ENCODE assay signal across 9 mouse cellular contexts in the genomic region with DNA sequence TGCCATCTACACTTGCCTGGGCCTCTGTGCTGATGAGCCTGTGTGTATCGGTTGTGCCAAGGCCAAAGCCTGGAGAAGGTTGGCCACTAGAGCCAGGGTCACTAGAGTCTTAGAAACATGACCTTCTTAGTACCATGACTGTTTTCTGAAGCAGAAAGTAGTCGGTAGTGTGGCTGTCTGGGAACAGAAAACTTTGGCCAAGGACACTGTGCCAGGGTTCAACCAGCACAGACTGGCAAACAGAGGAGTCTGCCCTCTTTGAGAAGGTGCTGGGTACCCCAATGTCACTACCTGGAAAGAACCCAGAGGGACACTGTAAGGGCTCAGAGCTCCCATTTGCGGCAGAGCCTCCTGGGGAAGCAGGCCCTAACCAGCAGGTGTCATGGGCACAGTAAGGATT. TPM values are rescaled to one million over a fixed set of nuclear protein-coding genes. Genes with fewer than 3 reads are reported as not detected.
DNase-seq lines count a peak whose midpoint lies in the region; ATAC-seq and TF ChIP-seq lines count a peak whose summit lies in the region.
"Had no signal": no experiment of that assay in that cellular context is flagged by ENCODE, and none has a peak within 500 bp of the region (broad histone marks: within the 10 kb centered on the region; RNA-seq: fewer than 3 reads in every experiment).

No protein-coding gene starts in this region.

- H3K9ac ChIP-seq in intestine, embryonic 16.5 days (ENCODE audit: low read depth, low read length) = peak overlapping the region; percentile 82
- peak overlapping the region; percentile 63; the same call in 1 of the 2 replicates for H3K9ac ChIP-seq in midbrain, embryonic 12.5 days (replicated peaks)

- no peaks in the 10 kb centered on the region for H3K27me3 ChIP-seq in intestine, embryonic 16.5 days (replicated peaks; ENCODE audit: control insufficient read depth, insufficient read depth, low read length)
- H3K27me3 ChIP-seq in midbrain, embryonic 12.5 days = peaks cover 15% of the 10 kb centered on the region
- H3K27me3 ChIP-seq: Patski had no signal

- no peak for ATAC-seq in intestine, embryonic 16.5 days
- no peak for ATAC-seq in midbrain, embryonic 12.5 days (ENCODE audit: low FRiP score, low read depth)

- H3K27ac ChIP-seq in layer of hippocampus, adult 2 months = peak overlapping the region; percentile 84
- H3K27ac ChIP-seq in cortical plate, adult 2 months (ENCODE audit: insufficient read depth, low read length) = peak overlapping the region; percentile 68; the same call in 1 of the 2 replicates
- H3K27ac ChIP-seq in intestine, embryonic 16.5 days (ENCODE audit: low read length) = peak overlapping the region; percentile 99
- no peak overlapping the region for H3K27ac ChIP-seq in midbrain, embryonic 12.5 days (replicated peaks)

- peak overlapping the region; percentile 66 for H3K4me2 ChIP-seq in intestine, embryonic 16.5 days (ENCODE audit: low read depth, low read length)
- H3K4me2 ChIP-seq in midbrain, embryonic 12.5 days (replicated peaks) = peak overlapping the region; percentile 78

- TF ChIP-seq CTCF in layer of hippocampus, adult 2 months (conservative IDR thresholded peaks at IDR 0.05) = no peak
- TF ChIP-seq CTCF in cortical plate, adult 2 months (IDR thresholded peaks at IDR 0.05; ENCODE audit: extremely low read depth, insufficient read depth, low read length) = no peak

- no peak for TF ChIP-seq POLR2A in cortical plate, adult 2 months (IDR thresholded peaks at IDR 0.05; ENCODE audit: extremely low read depth, insufficient read depth, low read length)

- DNase-seq in layer of hippocampus, adult 2 months (ENCODE audit: low spot score in 2 of 2) = no peak
- no peak for DNase-seq in layer of hippocampus, adult 18-20 months (ENCODE audit: low spot score in 2 of 2)
- DNase-seq in urinary bladder, postnatal 4 days (ENCODE audit: low spot score in 2 of 2) = no peak
- DNase-seq in right cerebral cortex, postnatal 10 days (ENCODE audit: low spot score in 2 of 2) = no peak
- DNase-seq in cerebellum, postnatal 36 days = no peak

- 0 out of 2 replicates have a peak, but pooled peaks cover 4% of the 10 kb centered on the region for H3K4me1 ChIP-seq in cortical plate, adult 2 months (ENCODE audit: control insufficient read depth, insufficient read depth, low read length)
- peaks cover 54% of the 10 kb centered on the region for H3K4me1 ChIP-seq in intestine, embryonic 16.5 days (ENCODE audit: control insufficient read depth, insufficient read depth, low read length)
- peaks cover 17% of the 10 kb centered on the region for H3K4me1 ChIP-seq in midbrain, embryonic 12.5 days

- H3K4me3 ChIP-seq in layer of hippocampus, adult 2 months = peak overlapping the region; percentile 47; the same call in 1 of the 2 replicates
- H3K4me3 ChIP-seq in cortical plate, adult 2 months (ENCODE audit: insufficient read depth, low read length) = no peak overlapping the region; the same call in 1 of the 2 replicates
- no peak overlapping the region for H3K4me3 ChIP-seq in intestine, embryonic 16.5 days (ENCODE audit: low read length)
- H3K4me3 ChIP-seq in midbrain, embryonic 12.5 days = peak overlapping the region; percentile 43; the same call in 1 of the 2 replicates

- H3K9me3 ChIP-seq in intestine, embryonic 16.5 days (ENCODE audit: control insufficient read depth, low read length) = no peaks in the 10 kb centered on the region
- no peaks in the 10 kb centered on the region for H3K9me3 ChIP-seq in midbrain, embryonic 12.5 days

- 38% methylated on average over 3 of the region's 3 CpGs for WGBS in intestine, embryonic 16.5 days
- 55% methylated on average over 3 of the region's 3 CpGs for WGBS in midbrain, embryonic 12.5 days

- no peaks in the 10 kb centered on the region for H3K36me3 ChIP-seq in intestine, embryonic 16.5 days (ENCODE audit: control insufficient read depth, insufficient read depth, low read length)
- H3K36me3 ChIP-seq in midbrain, embryonic 12.5 days = no peaks in the 10 kb centered on the region

RNA-seq across cellular contexts. Expression of gene Krt78, which starts 22.6 kb away (rescaled TPM):
- not detected for total RNA-seq in layer of hippocampus, adult 2 months (2021)
- not detected for total RNA-seq in layer of hippocampus, adult 18-20 months (2021)
- 0.04 TPM in 1 of 2 replicates, not detected in the other for polyA plus RNA-seq in cortical plate, adult 2 months (2012; rRNA removed)
- polyA plus RNA-seq in intestine, embryonic 16.5 days (2015; fragmentation: Nextera tagmentation; extraction: Ambion mirVana) = 0.07 and 0.17 TPM in 2 replicates
- polyA plus RNA-seq in midbrain, embryonic 12.5 days (2016; fragmentation: Nextera tagmentation; extraction: Ambion mirVana) = not detected in 2 replicates

RNA-seq across cellular contexts. Expression of gene Krt8, which starts 27.6 kb away (rescaled TPM):
- total RNA-seq in layer of hippocampus, adult 2 months (2021) = under 1 TPM in 1 of 2 experiments, not detected in 1; 0.26 TPM
- total RNA-seq in layer of hippocampus, adult 18-20 months (2021) = not detected
- 0.25 TPM in 2 replicates for polyA plus RNA-seq in cortical plate, adult 2 months (2012; rRNA removed)
- 1,017 and 1,065 TPM in 2 replicates for polyA plus RNA-seq in intestine, embryonic 16.5 days (2015; fragmentation: Nextera tagmentation; extraction: Ambion mirVana)
- polyA plus RNA-seq in midbrain, embryonic 12.5 days (2016; fragmentation: Nextera tagmentation; extraction: Ambion mirVana) = 6.2 and 8.4 TPM in 2 replicates

RNA-seq across cellular contexts. Expression of gene Krt79, which starts 36.5 kb away (rescaled TPM):
- not detected for total RNA-seq in layer of hippocampus, adult 2 months (2021)
- under 1 TPM; 0.20 to 0.45 TPM for total RNA-seq in layer of hippocampus, adult 18-20 months (2021)
- polyA plus RNA-seq in cortical plate, adult 2 months (2012; rRNA removed) = 0.04 TPM in 1 of 2 replicates, not detected in the other
- polyA plus RNA-seq in intestine, embryonic 16.5 days (2015; fragmentation: Nextera tagmentation; extraction: Ambion mirVana) = 0.06 TPM in 1 of 2 replicates, not detected in the other
- polyA plus RNA-seq in midbrain, embryonic 12.5 days (2016; fragmentation: Nextera tagmentation; extraction: Ambion mirVana) = 0.14 and 0.27 TPM in 2 replicates

RNA-seq across cellular contexts. Expression of gene Krt18, which starts 51.3 kb away (rescaled TPM):
- under 1 TPM; 0.32 to 0.67 TPM for total RNA-seq in layer of hippocampus, adult 2 months (2021)
- under 1 TPM; 0.23 to 0.64 TPM for total RNA-seq in layer of hippocampus, adult 18-20 months (2021)
- polyA plus RNA-seq in cortical plate, adult 2 months (2012; rRNA removed) = 0.30 and 0.46 TPM in 2 replicates
- 353 and 370 TPM in 2 replicates for polyA plus RNA-seq in intestine, embryonic 16.5 days (2015; fragmentation: Nextera tagmentation; extraction: Ambion mirVana)
- 3.2 and 4.3 TPM in 2 replicates for polyA plus RNA-seq in midbrain, embryonic 12.5 days (2016; fragmentation: Nextera tagmentation; extraction: Ambion mirVana)

RNA-seq across cellular contexts. Expression of gene Krt4, which starts 52.1 kb away (rescaled TPM):
- not detected for total RNA-seq in layer of hippocampus, adult 2 months (2021)
- not detected for total RNA-seq in layer of hippocampus, adult 18-20 months (2021)
- not detected in 2 replicates for polyA plus RNA-seq in cortical plate, adult 2 months (2012; rRNA removed)
- 1.0 TPM in 1 of 2 replicates, not detected in the other for polyA plus RNA-seq in intestine, embryonic 16.5 days (2015; fragmentation: Nextera tagmentation; extraction: Ambion mirVana)
- not detected in 2 replicates for polyA plus RNA-seq in midbrain, embryonic 12.5 days (2016; fragmentation: Nextera tagmentation; extraction: Ambion mirVana)

Comparison
In these comparisons a context has a peak if more than half of its experiments do, and no peak if none do; other contexts are left out.
1. H3K4me3 ChIP-seq: peak in layer of hippocampus, adult 2 months (single experiment) and midbrain, embryonic 12.5 days (single experiment); none in cortical plate, adult 2 months (single experiment) and intestine, embryonic 16.5 days (single experiment).
2. RNA of gene Krt8, which starts 27.6 kb away (polyA plus RNA-seq): 1,017 to 1,065 TPM in intestine, embryonic 16.5 days; 6.2 to 8.4 TPM in midbrain, embryonic 12.5 days and 0.25 TPM in cortical plate, adult 2 months; every median in the first group is over 100 times any median in the second.